Mouse (Mus musculus) heart, embryonic 13.5 days (tissue): ENCODE data around the gene Gdf11. TPM values are rescaled to one million over a fixed set of nuclear protein-coding genes. Genes with fewer than 3 reads are reported as not detected.

Experiments used
- ATAC-seq: fragments of 200-750 bp; cut with Nextera tagmentation; 2 replicates; pipeline ENCODE4 v1.8.0; 2017; ENCODE audit warnings: moderate TSS enrichment; ENCODE audit not compliant: insufficient number of reproducible peaks, low FRiP score, low TSS enrichment; ENCODE audit errors: extremely low read depth
- H3K27ac ChIP-seq: fragments of 300-500 bp; sonication (generic); replicated peaks from 2 replicates; pipeline ENCODE4 v1.5.1; 2015; ENCODE audit warnings: moderate library complexity, mild to moderate bottlenecking, inconsistent platforms
- H3K27me3 ChIP-seq: fragments of 300-500 bp; sonication (generic); replicated peaks from 2 replicates; pipeline ENCODE4 v1.6.1; 2015; ENCODE audit warnings: mild to moderate bottlenecking, inconsistent platforms
- H3K36me3 ChIP-seq: fragments of 300-500 bp; sonication (generic); 2 replicates; pipeline ENCODE4 v1.6.1; 2015; ENCODE audit warnings: mild to moderate bottlenecking, inconsistent platforms
- H3K4me1 ChIP-seq: fragments of 300-500 bp; sonication (generic); 2 replicates; pipeline ENCODE4 v1.6.1; 2015; ENCODE audit warnings: inconsistent platforms
- H3K4me2 ChIP-seq: fragments of 300-500 bp; sonication (generic); 2 replicates; pipeline ENCODE4 v1.6.1; 2015; ENCODE audit warnings: inconsistent platforms, mild to moderate bottlenecking, moderate library complexity
- H3K4me3 ChIP-seq: fragments of 300-500 bp; sonication (generic); 2 replicates; pipeline ENCODE4 v1.5.1; 2015; ENCODE audit warnings: moderate library complexity, mild to moderate bottlenecking, inconsistent platforms
- H3K9ac ChIP-seq: fragments of 300-500 bp; sonication (generic); 2 replicates; pipeline ENCODE4 v1.6.1; 2015; ENCODE audit warnings: inconsistent platforms, mild to moderate bottlenecking, moderate library complexity
- H3K9me3 ChIP-seq: fragments of 300-500 bp; sonication (generic); 2 replicates; pipeline ENCODE4 v1.6.1; 2016; ENCODE audit warnings: inconsistent platforms
- WGBS: fragments of 180-500 bp; shearing (Covaris S2); methylation state at CpG from one replicate; pipeline ENCODE4 v1.1.7; 2015; ENCODE audit warnings: mixed read lengths; 5-methylcytosine and 5-hydroxymethylcytosine counted together
- polyA plus RNA-seq: library from polyadenylated mRNA; unstranded; fragments of >200 nt; fragmentation: Nextera tagmentation; extraction: Ambion mirVana; gene quantifications from 2 replicates; pipeline ENCODE4 v1.2.1, GENCODE M21; 2015

Gene Gdf11
- polyA plus RNA-seq, 1 experiment from 2014 or later = 2.8 TPM

- H3K9ac ChIP-seq = no peak overlapping the region
- H3K4me2 ChIP-seq = no peak overlapping the region
- H3K27ac ChIP-seq = no peak overlapping the region
- peaks cover 64% of the 10 kb centered on the region for H3K36me3 ChIP-seq
- peaks cover 48% of the 10 kb centered on the region for H3K4me1 ChIP-seq
- no peak for ATAC-seq
- 88% methylated on average over 6 of the region's 6 CpGs for WGBS
- H3K27me3 ChIP-seq = no peaks in the 10 kb centered on the region
- H3K4me3 ChIP-seq = no peak overlapping the region
- no peaks in the 10 kb centered on the region for H3K9me3 ChIP-seq
Observed at GRCm38 (mm10) chr10:128917400-128917799, 25.9 kb upstream of the Gdf11 start.

GRCm38 (mm10) chr10:128916665-128917064 lies 25.1 kb upstream of the Gdf11 start:
- H3K4me3 ChIP-seq = no peak overlapping the region
- no peaks in the 10 kb centered on the region for H3K9me3 ChIP-seq
- ATAC-seq = no peak
- no peak overlapping the region for H3K4me2 ChIP-seq
- H3K27me3 ChIP-seq = no peaks in the 10 kb centered on the region
- no peak overlapping the region for H3K27ac ChIP-seq
- no peak overlapping the region for H3K9ac ChIP-seq
- H3K4me1 ChIP-seq = peaks cover 47% of the 10 kb centered on the region
- WGBS = 75% methylated on average over 3 of the region's 3 CpGs
- H3K36me3 ChIP-seq = peaks cover 71% of the 10 kb centered on the region

DNA sequence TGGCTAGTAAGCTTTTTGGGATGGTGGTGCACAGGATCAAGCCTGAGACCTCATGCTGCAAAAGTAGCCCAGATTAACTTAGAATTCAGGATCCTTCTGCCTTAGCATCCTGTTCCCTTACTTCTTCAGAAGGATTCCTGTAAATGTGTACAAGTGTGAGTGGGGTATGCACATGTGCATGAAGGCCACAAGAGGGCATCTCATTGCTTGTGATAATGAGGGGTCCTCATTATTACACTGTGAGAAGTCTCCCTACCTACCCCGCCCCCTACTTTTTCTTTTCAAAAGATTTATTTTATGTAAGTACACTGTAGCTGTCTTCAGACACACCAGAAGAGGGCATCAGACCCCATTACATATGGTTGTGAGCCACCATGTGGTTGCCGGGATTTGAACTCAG lies 24.0 kb upstream of the Gdf11 start:
- ATAC-seq = no peak
- 73% methylated on average over 2 of the region's 2 CpGs for WGBS

GRCm38 (mm10) chr10:128913696-128914095 lies 22.2 kb upstream of the Gdf11 start:
- 84% methylated on average over 12 of the region's 12 CpGs for WGBS

More for the DNA sequence above, 24.0 kb upstream of the Gdf11 start:
- Histone ChIP-seq H3K36me3 (peaks cover 78% of the 10 kb centered on the region), H3K4me3 (no peak overlapping the region), H3K27me3 (no peaks in the 10 kb centered on the region), H3K4me1 (peaks cover 47% of the 10 kb centered on the region), H3K27ac (no peak overlapping the region), H3K9ac (no peak overlapping the region), H3K4me2 (no peak overlapping the region), H3K9me3 (no peaks in the 10 kb centered on the region)

GRCm38 (mm10) chr10:128913219-128913618 lies 21.7 kb upstream of the Gdf11 start:
- Histone ChIP-seq H3K27ac (peak overlapping the region; percentile 41; the same call in 1 of the 2 replicates), H3K27me3 (no peaks in the 10 kb centered on the region), H3K4me3 (no peak overlapping the region), H3K9ac (no peak overlapping the region), H3K36me3 (peaks cover 67% of the 10 kb centered on the region), H3K9me3 (no peaks in the 10 kb centered on the region), H3K4me1 (peaks cover 38% of the 10 kb centered on the region), H3K4me2 (no peak overlapping the region)
- WGBS = 11% methylated on average over 5 of the region's 5 CpGs
- ATAC-seq = no peak

More at GRCm38 (mm10) chr10:128913696-128914095, 22.2 kb upstream of the Gdf11 start:
- H3K9ac ChIP-seq = peak overlapping the region; percentile 28; the same call in 1 of the 2 replicates
- H3K4me1 ChIP-seq = peaks cover 41% of the 10 kb centered on the region
- no peaks in the 10 kb centered on the region for H3K9me3 ChIP-seq
- H3K4me3 ChIP-seq = no peak overlapping the region
- no peak overlapping the region for H3K27ac ChIP-seq
- ATAC-seq = no peak
- no peak overlapping the region for H3K4me2 ChIP-seq
- no peaks in the 10 kb centered on the region for H3K27me3 ChIP-seq
- peaks cover 70% of the 10 kb centered on the region for H3K36me3 ChIP-seq

DNA sequence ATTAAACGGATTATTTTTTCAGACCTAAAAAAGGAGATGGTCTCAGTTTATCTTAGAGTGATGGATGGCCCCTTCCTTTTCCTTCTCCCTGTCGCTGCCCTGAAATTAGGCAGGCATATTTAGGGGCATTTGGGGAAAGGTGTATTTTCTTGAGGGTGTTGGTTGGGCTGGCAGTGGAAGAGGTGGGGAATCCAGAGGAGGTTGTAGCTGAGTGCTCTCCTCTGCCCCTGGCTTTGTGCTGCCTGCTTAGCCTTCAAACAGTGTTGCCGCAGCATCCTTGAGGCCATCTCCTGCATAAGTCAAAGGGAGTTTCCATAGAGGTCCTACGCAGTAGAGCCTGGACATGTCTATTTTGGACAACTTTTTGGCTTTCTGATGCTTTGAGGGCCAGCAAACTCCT lies 21.3 kb upstream of the Gdf11 start:
- no peak overlapping the region for H3K4me2 ChIP-seq
- WGBS = 65% methylated on average over 4 of the region's 4 CpGs
- H3K4me3 ChIP-seq = no peak overlapping the region

DNA sequence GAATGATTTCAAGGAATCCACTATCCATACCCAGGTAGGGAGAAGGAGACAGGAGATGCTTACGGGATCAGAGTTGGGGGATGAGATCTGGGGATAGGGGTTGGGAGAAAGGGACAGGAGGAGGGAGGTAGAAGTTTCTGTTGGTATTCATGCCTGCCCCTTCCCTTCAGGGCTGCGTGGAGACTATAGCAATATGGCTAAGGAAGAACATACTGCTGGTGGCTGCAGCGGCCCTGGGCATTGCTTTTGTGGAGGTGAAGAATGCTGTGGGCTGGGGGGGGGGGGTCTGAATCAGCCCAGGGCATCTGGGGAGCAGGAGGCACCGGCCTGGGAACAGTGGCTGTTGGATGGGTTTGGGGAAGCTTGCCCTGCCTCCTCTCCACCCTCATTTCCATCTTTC lies 20.8 kb upstream of the Gdf11 start:
- Histone ChIP-seq H3K4me3 (no peak overlapping the region), H3K9me3 (no peaks in the 10 kb centered on the region), H3K27ac (no peak overlapping the region), H3K27me3 (no peaks in the 10 kb centered on the region), H3K36me3 (peaks cover 58% of the 10 kb centered on the region), H3K4me1 (peaks cover 38% of the 10 kb centered on the region), H3K9ac (peak overlapping the region; percentile 1), H3K4me2 (no peak overlapping the region)
- WGBS = 80% methylated on average over 4 of the region's 4 CpGs
- ATAC-seq = no peak

More for the DNA sequence above, 21.3 kb upstream of the Gdf11 start:
- peak overlapping the region; percentile 41; the same call in 1 of the 2 replicates for H3K27ac ChIP-seq
- peaks cover 63% of the 10 kb centered on the region for H3K36me3 ChIP-seq
- peaks cover 38% of the 10 kb centered on the region for H3K4me1 ChIP-seq
- ATAC-seq = no peak
- no peaks in the 10 kb centered on the region for H3K9me3 ChIP-seq
- H3K27me3 ChIP-seq = no peaks in the 10 kb centered on the region
- H3K9ac ChIP-seq = no peak overlapping the region

GRCm38 (mm10) chr10:128911430-128911829 lies 19.9 kb upstream of the Gdf11 start:
- 86% methylated on average over 6 of the region's 6 CpGs for WGBS
- Histone ChIP-seq H3K9me3 (no peaks in the 10 kb centered on the region), H3K27me3 (no peaks in the 10 kb centered on the region), H3K4me1 (peaks cover 38% of the 10 kb centered on the region), H3K4me3 (peak overlapping the region; percentile 95), H3K27ac (peak overlapping the region; percentile 39; the same call in 1 of the 2 replicates), H3K4me2 (peak overlapping the region; percentile 79), H3K36me3 (peaks cover 49% of the 10 kb centered on the region), H3K9ac (peak overlapping the region; percentile 99)
- ATAC-seq = no peak

- Histone ChIP-seq H3K4me1 (peaks cover 38% of the 10 kb centered on the region), H3K9ac (peak overlapping the region; percentile 99), H3K9me3 (no peaks in the 10 kb centered on the region), H3K4me3 (peak overlapping the region; percentile 95), H3K27me3 (no peaks in the 10 kb centered on the region), H3K4me2 (peak overlapping the region; percentile 79), H3K27ac (peak overlapping the region; percentile 94), H3K36me3 (peaks cover 40% of the 10 kb centered on the region)
- WGBS = under 1% methylated on average over 64 of the region's 66 CpGs
- ATAC-seq = peak; percentile 4; the same call in 1 of the 2 replicates
Observed at GRCm38 (mm10) chr10:128910066-128910841, 18.7 kb upstream of the Gdf11 start.

DNA sequence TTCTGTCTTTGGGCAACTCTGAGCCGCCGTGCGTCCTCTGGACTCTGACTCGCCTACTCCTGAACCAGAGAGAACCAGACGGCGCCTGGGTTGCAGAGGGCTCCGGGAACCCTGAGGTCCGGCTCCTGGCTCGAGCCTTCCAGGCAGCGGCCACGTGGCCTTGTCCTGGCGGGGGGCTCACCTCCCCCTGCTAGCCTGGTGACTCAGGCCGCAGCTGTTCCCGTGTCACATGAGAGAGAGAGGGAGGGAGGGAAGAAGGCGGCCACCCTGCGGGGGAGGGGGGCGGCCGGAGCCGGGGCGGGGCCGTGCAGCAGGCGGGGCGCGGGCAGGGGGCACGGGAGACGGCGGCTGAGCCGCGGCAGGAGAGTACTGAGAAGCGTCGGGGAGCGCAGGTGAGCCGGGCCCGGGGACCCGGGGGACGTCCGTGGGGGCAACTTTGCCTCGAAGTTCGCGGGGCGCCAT lies 18.1 kb upstream of the Gdf11 start:
- H3K4me1 ChIP-seq = peaks cover 38% of the 10 kb centered on the region
- ATAC-seq = peak; percentile 73
- peak overlapping the region; percentile 79 for H3K4me2 ChIP-seq
- H3K9ac ChIP-seq = peak overlapping the region; percentile 99
- peaks cover 34% of the 10 kb centered on the region for H3K36me3 ChIP-seq
- H3K4me3 ChIP-seq = peak overlapping the region; percentile 95
- peak overlapping the region; percentile 94 for H3K27ac ChIP-seq
- H3K9me3 ChIP-seq = no peaks in the 10 kb centered on the region
- H3K27me3 ChIP-seq = no peaks in the 10 kb centered on the region
- WGBS = 1% methylated on average over 39 of the region's 41 CpGs

DNA sequence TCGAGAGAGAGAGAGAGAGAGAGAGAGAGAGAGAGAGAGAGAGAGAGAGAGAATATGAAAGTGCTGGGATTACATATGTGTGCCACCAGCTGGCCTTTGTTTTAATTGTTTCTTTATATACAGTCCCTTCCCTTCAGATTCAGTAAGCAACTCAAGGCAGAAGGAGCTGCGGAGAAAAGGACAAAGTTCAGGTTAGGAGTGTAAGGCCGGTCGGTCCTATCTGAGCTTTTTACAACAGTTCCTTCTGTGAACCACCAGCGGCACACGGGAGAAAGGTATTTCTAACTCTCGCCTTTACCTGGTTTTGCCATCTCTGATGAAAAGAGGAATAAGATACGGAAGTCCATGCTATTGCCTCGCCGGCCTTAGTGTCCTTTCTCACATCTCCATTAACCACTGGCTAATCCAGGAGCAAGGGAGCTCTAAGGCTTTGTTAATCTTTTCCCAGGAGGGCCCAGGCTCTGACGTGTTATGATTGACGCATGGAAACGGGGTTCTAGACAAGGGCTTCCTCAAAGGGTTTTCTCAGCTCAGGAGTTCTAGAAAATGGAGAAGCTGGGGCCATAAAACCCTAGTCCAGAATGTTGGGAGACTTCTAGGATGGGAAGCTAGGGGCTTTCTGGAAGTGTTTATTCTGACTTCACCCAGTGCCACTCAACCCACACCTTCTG lies 17.4 kb upstream of the Gdf11 start:
- peak overlapping the region; percentile 99 for H3K9ac ChIP-seq

More for the DNA sequence above, 17.4 kb upstream of the Gdf11 start:
- Histone ChIP-seq H3K4me3 (peak overlapping the region; percentile 95), H3K27ac (peak overlapping the region; percentile 94), H3K4me1 (peaks cover 38% of the 10 kb centered on the region), H3K36me3 (peaks cover 27% of the 10 kb centered on the region), H3K9me3 (no peaks in the 10 kb centered on the region), H3K4me2 (peak overlapping the region; percentile 79), H3K27me3 (no peaks in the 10 kb centered on the region)
- 61% methylated on average over 13 of the region's 13 CpGs for WGBS
- no peak for ATAC-seq
